Mouse (Mus musculus): ENCODE data around the gene Tmed11. TPM values are rescaled to one million over a fixed set of nuclear protein-coding genes. Genes with fewer than 3 reads are reported as not detected.
"Not testable (repeated sequence)": the region's sequence is repeated elsewhere in the genome, so short reads cannot be mapped to it uniquely, and the experiment has no call there.

The Tmed11 gene
- polyA plus RNA-seq (2021) = not detected

DNA sequence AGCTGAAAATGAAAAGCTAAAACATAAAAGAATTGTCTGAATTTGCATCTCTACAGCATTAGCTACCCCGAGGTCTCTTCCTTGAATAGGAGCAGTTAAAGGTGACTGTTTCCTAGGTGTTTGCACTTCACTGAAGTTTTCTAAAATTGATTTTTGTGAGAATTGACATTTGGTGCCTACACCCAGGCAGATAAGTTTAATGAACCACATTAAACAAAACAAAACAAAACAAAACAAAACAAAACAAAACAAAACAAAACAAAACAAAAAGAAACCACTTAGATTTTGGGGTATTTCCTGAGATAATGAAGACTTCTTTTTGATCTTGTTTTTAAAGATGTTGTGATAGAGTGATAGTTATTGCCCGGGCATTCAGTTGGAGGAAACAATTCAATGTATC lies at the start of gene Tmed11:
Tmed11 (minus strand) TSS at position 101 of the 400 bp plus-strand sequence.
- POLR2A ChIA-PET; in situ Hi-C loops (cut with MboI; ENCODE audit: low pct_unique_long_range_greater_than_20kb); CTCF ChIA-PET; DNase-seq (ENCODE audit: low read depth, low spot score); ATAC-seq; H3K27me3 ChIP-seq: not testable (repeated sequence)

DNA sequence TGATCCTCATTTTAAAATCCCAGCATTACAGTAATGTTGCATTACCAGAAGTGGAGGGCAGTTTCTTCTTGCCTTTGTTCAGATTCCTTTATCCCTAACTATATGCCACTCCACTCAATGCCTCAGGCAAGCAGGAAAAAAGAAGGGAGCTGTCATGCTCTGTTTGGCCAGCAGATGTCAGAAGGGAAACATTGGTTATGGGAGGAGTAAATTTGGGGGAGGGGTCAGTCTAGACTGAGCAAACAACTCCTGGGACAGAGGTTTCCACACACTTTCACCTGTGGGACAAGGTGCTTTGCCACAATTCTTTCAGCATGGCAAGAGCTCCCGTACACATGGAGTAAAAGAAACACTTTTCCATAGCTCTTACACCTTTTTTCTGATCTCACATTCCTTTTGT lies 41.0 kb upstream of the Tmed11 start:
- in situ Hi-C loops (cut with MboI; ENCODE audit: low pct_unique_long_range_greater_than_20kb) = no loop called here
- no peak for DNase-seq (ENCODE audit: low read depth, low spot score)
- ChIA-PET CTCF (no interaction called here), POLR2A (no interaction called here)
- no peaks in the 10 kb centered on the region for H3K27me3 ChIP-seq
- ATAC-seq = no peak
- TF ChIP-seq CTCF (IDR thresholded peaks at IDR 0.05) = no peak

DNA sequence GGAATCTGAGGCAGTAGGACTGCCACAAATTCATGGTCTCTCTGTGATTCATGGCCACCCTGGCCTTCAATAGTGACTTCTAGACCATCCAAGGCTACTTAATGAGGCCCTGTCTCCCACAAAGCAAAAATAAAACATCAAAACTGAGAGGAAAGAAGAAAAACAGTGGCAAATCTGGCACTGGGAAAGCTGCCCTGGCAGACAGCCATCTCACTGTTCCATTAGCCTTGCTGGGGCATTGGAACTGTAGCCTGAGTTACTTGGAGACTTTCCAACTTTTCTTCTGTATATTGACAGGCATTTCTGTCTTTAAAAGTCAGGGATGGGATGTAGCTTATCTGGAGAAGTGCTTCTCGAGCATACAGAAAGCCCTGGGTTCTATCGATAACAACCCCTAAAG lies 28.1 kb upstream of the Tmed11 start:
- no peak for DNase-seq (ENCODE audit: low read depth, low spot score)
- POLR2A ChIA-PET = no interaction called here
- in situ Hi-C loops (cut with MboI; ENCODE audit: low pct_unique_long_range_greater_than_20kb) = no loop called here

DNA sequence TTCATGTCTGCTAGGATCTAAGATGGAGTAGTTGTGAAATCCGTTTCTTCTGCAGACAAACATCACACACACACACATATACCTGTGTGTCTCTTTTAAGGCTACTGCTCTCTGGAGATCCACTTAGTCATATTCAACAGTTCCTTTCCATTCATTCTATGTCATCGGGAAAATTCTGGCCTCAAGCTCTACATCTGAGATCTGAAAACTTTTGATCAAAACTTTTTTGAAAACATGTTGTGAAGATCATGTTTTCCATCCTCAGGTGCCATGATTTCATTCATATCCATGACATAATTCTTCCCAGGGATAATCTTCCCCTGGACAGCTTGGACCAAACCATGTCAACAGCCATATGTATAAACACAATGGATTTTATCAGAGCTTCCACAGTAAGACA lies 13.6 kb upstream of the Tmed11 start, which contains the start of gene Vmn2r8:
Vmn2r8 (minus strand) TSS at position 101 of the 400 bp plus-strand sequence.
- H3K27me3 ChIP-seq; DNase-seq (ENCODE audit: low read depth, low spot score); ATAC-seq; CTCF ChIA-PET; POLR2A ChIA-PET; in situ Hi-C loops (cut with MboI; ENCODE audit: low pct_unique_long_range_greater_than_20kb): not testable (repeated sequence)

More for the DNA sequence above, 28.1 kb upstream of the Tmed11 start:
- TF ChIP-seq CTCF (IDR thresholded peaks at IDR 0.05) = no peak
- ATAC-seq = no peak
- CTCF ChIA-PET = no interaction called here
- no peaks in the 10 kb centered on the region for H3K27me3 ChIP-seq

DNA sequence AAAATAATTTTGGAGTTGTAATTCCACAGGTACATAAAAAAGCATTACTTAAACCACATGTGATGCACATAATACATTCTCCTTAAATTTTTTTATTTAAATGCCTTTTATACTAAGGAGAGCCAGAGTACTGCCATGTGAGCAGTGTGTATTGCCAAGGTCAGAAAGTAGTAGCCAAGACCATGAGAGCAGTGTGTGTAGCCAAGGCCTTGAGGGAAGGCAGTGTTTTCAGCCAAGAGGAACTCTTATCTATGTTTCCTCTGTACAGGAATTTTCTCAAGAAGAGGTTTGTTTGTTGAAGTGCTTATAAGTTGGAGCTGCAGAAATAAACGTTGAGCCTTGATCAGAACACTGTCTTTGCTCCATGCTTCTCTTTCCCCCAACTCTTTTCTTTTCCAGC lies 8.5 kb upstream of the Tmed11 start:
- ATAC-seq (no peak), DNase-seq (ENCODE audit: low read depth, low spot score) (no peak)
- ChIA-PET CTCF (no interaction called here), POLR2A (no interaction called here)
- no peaks in the 10 kb centered on the region for H3K27me3 ChIP-seq
- no peak for TF ChIP-seq CTCF (IDR thresholded peaks at IDR 0.05)
- in situ Hi-C loops (cut with MboI; ENCODE audit: low pct_unique_long_range_greater_than_20kb) = no loop called here

DNA sequence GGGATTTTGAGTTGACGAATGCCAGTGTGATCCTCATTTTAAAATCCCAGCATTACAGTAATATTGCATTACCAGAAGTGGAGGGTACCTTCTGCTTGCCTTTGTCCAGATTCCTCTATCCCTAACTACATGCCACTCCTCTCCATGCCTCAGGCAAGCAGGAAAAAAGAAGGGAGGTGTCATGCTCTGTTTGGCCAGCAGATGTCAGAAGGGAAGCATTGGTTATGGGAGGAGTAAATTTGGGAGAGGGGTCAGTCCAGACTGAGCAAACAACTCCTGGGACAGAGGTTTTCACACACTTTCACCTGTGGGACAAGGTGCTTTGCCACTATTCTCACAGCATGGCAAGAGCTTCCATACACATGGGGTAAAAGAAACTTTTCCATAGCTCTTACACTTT lies 4.8 kb downstream of the Tmed11 start:
- ATAC-seq; CTCF ChIA-PET; DNase-seq (ENCODE audit: low read depth, low spot score); POLR2A ChIA-PET; in situ Hi-C loops (cut with MboI; ENCODE audit: low pct_unique_long_range_greater_than_20kb): not testable (repeated sequence)
- peak; percentile 44 for TF ChIP-seq CTCF (IDR thresholded peaks at IDR 0.05)
- peaks cover 30% of the 10 kb centered on the region for H3K27me3 ChIP-seq

DNA sequence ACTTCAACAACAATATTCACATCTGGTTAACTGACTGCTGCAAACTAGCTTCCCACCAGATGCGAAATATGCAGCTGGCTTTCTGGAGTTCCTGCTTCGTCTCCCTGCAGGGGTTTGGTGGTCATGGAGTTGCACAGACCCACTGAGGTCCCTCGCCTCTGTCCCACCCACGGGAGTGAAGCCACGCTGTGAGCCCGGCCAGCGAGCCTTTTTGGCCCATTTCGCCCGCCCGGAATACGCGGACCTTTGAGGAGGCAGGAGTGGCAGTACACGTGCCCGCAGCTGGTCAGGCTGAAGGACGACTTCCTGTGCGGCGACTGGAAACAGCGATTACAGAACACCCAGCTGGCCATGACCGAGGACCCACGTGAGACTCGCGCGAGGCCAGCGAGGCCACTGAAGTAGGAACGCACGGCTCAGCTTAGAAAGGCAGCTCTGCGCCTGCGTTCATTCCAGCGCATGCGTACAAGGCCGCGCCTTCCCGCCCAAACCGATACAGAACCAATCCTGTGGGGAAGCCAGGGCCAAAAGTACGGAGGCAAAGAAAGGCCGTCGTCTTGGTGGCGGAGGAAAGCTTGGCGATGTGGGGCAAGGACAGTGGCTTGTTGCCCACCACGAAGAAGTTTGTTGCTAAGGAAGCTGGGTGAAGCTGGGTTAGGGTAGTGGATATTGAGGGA lies 20.4 kb downstream of the Tmed11 start, which contains the start of gene Rnf212:
Rnf212 (minus strand) TSS at position 353 of the 677 bp plus-strand sequence.
- POLR2A ChIA-PET = no interaction called here
- ATAC-seq (no peak), DNase-seq (ENCODE audit: low read depth, low spot score) (no peak)
- in situ Hi-C loops (cut with MboI; ENCODE audit: low pct_unique_long_range_greater_than_20kb) = no loop called here
- CTCF ChIA-PET = no interaction called here
- TF ChIP-seq CTCF (IDR thresholded peaks at IDR 0.05) = no peak
- peaks cover 41% of the 10 kb centered on the region for H3K27me3 ChIP-seq

DNA sequence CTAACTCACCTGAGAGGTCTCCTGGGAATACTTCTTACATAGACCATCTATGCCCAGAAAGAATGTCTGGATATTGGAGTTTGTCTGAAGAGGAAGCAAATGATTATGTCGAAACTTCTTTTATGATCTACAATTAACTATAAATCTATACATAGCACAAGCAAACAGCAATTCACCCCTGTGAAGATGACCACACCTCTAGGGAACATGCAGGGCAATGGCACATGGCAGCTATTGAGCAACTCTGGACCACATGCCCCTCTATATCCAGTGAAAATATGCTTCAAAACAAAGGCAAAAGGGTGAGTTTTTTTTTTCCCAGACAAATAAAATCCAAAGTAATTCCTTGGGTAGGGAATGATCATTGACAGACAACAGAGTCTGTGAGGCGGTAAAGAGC lies 35.2 kb downstream of the Tmed11 start:
- in situ Hi-C loops (cut with MboI; ENCODE audit: low pct_unique_long_range_greater_than_20kb) = no loop called here
- H3K27me3 ChIP-seq = no peaks in the 10 kb centered on the region
- ChIA-PET POLR2A (no interaction called here), CTCF (no interaction called here)
- TF ChIP-seq CTCF (IDR thresholded peaks at IDR 0.05) = no peak
- DNase-seq (ENCODE audit: low read depth, low spot score) = no peak
- ATAC-seq = no peak

DNA sequence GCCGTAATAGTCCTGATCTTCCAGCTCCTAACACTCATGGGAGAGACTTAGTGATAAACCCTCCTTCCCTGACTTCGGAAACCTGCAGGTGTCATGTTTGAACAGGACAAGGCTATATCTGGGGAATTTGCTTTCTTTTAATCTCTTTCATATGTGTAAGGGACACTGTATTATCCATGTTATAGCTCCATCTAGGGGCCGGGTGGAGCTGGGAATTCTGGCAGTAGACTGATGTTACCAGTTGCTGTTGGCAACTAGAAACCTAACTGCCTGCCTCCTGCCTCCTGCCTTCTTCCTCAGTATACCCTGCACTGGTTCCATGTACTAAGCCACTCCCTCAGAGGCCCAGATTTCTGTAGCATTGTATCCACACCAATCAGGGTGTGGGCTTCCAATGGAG lies 36.8 kb downstream of the Tmed11 start:
- peak; percentile 70 for ATAC-seq
- ChIA-PET CTCF (interaction anchor here (0.9 to 1.4 kb wide), 4 partner anchors 8 to 87 kb away, joined by 3 to 6 read pairs (median 3); no protein-coding TSS in a partner anchor), POLR2A (no interaction called here)
- no peak for DNase-seq (ENCODE audit: low read depth, low spot score)
- peak; percentile 68 for TF ChIP-seq CTCF (IDR thresholded peaks at IDR 0.05)
- no peaks in the 10 kb centered on the region for H3K27me3 ChIP-seq
- in situ Hi-C loops (cut with MboI; ENCODE audit: low pct_unique_long_range_greater_than_20kb) = no loop called here

DNA sequence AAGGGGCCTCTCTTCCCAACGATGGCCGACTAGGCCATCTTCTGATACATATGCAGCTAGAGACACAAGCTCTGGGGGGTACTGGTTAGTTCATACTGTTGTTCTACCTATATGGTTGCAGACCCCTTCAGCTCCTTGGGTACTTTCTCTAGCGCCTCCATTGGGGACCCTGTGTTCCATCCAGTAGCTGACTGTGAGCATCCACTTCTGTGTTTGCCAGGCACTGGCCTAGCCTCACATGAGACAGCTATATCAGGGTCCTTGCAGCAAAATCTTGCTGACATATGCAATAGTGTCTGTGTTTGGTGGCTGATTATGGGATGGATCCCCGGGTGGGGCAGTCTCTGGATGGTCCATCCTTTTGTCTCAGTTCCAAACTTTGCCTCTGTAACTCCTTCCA lies 43.9 kb downstream of the Tmed11 start:
- in situ Hi-C loops (cut with MboI; ENCODE audit: low pct_unique_long_range_greater_than_20kb); POLR2A ChIA-PET; ATAC-seq; DNase-seq (ENCODE audit: low read depth, low spot score); CTCF ChIA-PET: not testable (repeated sequence)
- peaks cover 24% of the 10 kb centered on the region for H3K27me3 ChIP-seq

DNA sequence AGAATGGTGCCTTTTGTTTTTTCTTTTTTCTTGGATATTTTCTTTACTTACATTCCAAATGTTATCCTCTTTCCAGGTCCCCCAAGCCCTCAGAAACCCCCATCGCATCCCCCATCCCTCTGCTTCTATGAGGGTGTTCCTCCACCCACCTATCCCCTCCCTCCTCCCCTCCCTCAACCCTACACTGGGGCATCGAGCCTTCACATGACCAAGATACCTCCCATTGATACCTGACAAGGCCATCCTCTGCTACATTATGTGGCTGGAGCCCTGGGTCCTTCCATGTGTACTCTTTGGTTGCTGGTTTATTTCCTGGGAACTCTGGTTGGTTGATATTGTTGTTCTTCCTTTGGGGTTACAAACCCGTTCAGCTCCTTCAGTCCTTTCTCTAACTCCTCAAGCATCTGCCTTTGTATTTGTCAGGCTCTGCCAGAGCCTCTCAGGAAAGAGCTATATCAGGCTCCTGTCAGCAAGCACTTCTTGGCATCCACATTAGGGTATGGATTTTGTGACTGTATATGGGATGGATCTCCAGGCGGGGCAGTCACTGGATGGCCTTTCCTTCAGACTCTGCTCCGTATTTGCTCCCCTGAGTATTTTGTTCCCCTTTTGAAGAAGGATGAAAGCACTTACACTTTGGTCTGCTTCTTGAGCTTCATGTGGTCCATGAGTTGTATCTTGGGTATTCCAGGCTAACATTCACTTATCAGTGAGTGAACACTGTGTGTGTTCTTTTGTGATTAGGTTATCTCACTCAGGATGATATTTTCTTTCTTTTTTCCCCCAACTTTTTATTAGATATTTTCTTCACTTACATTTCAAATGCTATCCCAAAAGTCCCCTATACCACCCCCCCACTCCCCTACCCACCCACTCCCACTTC lies 44.6 kb downstream of the Tmed11 start:
- TF ChIP-seq CTCF (IDR thresholded peaks at IDR 0.05) = no peak
- DNase-seq (ENCODE audit: low read depth, low spot score) (no peak), ATAC-seq (no peak)
- in situ Hi-C loops (cut with MboI; ENCODE audit: low pct_unique_long_range_greater_than_20kb) = no loop called here
- H3K27me3 ChIP-seq = peaks cover 25% of the 10 kb centered on the region
- POLR2A ChIA-PET = no interaction called here
- CTCF ChIA-PET = no interaction called here
